Mouse (Mus musculus) brain, adult 2 months (tissue): ENCODE results near the gene Nyap1.

Experiments
- DNase-seq: peaks from one replicate; pipeline ENCODE4 v3.0.0; 2011; ENCODE audit warnings: low read depth, low spot score

Nyap1 gene

DNA sequence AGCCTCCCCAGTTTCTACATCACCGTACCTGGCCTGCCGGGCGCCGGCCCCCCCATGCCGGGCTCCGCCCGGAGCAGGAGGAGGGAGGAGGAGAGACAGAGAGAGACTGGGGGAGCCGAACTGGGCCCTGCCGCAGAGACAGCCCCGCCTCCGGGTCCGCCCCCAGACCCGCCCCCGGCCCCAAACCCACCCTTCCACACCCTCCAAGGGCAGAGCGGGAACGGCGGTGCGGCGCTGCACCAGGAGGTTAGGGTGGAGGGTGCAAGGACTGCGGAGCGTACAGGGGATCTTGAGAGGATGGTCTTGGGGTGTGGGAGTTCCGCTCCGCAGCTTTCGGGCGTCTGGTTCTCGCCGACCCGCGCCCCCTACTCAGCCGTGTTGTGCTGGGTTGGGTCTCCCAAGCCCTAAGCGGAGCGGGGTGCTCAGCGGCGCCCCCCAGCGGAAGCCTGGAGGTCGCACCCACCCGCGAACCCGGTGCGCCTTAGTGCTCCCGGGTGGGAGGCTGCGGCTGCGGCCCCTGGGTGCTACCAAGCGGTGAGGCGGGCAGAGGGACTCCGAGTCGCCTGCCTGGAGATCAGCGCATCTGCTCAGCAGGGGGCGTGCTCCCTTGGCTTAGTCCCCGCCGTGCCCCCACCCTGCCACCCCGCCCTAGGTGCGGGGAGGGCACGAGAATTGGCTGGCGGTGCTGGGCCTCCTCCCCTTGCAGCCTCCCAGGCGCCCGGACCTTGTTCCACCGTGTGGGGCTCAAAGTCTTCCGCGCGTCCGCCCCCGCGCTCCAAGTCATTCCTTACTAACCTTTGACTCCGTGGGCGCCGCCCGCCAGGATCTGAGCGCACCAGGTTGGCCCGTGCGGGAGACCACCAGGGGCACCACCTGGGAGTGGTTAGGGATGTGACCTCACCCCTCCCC, at the start of gene Nyap1:
TSS of gene Nyap1 (minus strand) at position 585 of the 909 bp plus-strand sequence.
- DNase-seq, result peak; percentile 88

DNA sequence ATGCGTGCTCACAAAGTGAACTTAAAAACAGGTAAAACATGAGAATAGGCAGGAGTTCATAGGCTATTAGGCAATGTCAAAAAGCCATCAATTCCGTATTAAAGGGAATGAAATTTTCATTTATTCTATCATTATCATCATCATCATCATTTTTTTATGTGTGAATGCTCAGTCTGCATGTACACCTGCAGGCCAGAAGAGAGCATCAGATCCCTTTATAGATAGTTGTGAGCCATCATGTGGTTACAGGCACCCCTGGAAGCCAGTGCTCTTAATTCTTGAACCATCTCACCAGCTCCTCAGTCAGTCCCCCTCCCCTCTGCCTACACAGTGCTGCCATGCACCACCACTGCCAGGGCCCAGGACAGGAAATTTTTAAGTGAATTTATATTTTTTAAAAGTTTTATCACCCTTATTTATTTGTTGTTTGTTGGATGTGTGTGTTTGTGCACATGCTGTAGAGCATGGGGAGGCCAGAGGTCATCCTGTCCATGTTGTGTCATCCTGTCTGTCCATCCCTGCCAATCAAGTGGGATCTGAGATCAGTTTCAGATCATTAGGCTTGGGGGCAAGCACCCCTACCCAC, 47.6 kb upstream of the Nyap1 start:
- DNase-seq, result no peak

DNA sequence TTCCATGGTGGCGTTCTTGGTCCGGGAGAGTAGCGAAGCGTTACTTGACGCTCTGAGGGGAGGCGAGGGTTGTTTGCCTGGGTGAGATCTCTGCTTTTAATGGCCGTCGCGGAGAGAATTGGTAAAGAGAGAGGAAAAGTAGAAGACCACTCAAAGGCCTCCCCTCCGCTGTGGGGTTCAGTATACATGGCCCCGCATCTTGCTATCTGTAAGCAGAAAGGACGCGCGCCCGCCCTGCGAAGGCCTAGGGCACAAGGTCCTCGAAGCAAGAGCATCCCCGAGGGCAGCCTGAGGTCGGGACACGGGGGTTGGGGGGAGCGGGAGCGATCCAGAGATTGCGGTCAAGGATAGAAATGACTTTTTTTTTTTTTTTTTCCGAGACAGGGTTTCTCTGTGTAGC, 46.8 kb upstream of the Nyap1 start:
- no peak for DNase-seq

DNA sequence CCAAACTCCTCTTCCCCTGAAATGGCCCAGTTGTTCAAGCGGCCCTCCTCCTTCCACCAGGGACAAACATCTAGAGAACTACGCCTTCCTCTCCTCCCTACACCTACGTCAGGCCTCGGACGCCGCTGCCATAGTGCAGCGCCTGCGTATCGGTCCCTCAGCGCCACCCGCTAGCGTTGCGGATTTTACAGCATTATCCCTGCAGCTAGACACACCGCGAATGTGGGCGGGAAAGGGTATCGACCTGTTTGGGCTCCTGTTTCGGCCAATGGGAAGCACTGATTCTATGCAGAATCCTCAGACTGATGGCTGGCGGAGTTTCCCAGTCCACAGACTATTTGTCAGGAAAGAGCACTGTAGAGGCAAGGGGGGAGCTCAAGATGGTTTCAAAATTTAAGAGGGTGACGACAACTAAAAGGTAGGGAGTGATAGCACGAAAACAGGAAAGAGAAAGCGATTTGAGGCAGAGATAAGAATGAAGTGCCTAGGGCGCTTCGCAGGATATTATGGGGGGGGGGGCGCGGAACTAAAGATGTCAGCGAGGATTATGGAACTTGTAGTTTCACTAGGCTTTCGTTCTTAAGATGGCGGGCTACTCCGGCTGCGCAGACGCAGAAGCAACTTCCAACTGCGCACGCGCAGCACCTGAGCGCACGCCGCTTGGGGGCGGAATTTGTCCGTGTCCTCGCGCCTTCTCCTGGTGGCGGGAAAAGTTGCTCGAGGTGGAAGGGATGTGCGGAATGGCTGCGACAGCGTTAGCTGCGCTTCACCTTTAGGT, 45.9 kb upstream of the Nyap1 start, which contains the start of the genes Mepce and Zcwpw1:
TSS of gene Mepce (minus strand) at position 505 of the 778 bp plus-strand sequence.
TSS of gene Zcwpw1 (plus strand) at position 648 of the 778 bp plus-strand sequence.
- DNase-seq, result peak; percentile 99

DNA sequence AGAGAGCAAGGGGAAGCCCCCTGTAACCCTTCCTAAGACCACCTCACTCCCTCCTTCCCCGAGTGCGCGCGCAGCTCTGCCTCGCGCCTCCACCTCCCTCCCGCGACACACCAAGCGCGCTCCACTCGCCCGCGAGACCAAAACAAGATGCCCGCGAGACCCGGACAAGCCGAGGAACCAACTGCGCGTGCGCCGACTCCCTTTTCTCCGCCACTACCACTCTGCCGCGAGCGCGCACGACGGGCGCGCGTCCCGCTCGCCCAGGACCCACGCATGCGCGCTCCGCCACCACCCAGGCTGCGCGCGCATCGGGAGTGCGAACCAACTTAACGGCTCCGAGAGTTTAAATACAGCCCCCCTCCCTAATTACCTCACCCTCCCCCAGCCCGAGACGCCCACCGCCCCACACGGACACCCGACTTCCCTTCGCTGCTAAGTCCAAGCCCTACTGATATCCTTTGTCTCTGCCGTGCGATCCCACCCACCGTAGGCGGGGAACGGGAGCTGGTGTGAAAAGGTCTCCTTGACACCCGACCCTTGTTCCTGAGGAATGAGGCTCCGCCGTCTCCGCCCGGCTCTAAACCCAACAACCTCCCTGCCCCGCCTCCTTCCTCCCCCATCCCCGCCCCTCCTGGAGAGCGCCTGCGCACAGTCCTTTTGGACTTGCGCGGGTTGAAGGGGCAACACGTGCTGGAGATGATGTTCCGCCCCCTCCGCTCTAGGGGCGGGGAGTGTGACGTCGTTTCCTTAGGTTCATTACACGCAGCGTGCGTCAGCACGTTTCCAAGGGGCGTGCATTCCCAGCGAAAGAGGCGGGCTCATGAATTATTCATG, 44.9 kb upstream of the Nyap1 start:
- DNase-seq, result peak; percentile 100

DNA sequence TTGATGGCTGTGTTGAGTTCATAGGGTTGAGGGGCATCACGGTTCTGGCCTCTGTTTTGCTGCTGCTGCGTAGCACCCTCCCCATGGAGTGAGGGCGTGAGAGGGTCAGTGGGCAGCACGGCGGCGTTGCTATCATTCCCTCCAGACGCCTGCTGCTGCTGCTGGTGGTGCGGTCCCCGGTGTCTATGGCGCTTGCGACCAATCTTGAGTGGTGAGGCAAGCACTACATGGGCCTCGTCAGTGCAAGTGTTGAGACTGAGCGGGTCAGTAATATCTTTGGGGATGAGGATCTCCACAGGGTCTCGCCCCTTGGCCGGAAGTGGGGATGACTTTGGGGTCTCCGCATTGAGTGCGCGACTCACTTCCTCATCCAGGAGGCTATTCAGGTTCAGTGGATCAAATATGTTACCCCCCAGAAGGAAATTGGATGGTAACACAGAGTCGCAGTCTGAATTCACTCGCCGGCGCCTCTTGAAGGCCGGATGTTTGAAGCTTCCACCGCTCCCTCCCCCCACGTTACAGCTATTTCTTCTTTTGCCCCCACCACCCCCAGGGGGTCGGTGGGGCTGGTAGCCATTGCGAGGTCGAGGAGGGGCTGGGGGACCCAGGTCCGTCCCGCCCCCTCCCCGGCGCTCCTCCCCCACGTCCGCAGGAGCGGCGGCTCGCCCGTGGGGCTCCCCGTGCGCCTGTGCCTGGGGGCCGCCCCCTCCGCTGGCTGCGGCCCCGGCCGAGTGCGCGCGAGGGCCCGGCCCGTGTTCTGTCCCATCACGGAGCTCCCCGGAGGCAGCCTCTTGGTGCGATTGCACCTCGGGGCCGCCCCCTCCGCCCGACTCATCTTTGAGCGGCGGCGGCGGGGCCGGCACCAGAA, 44.0 kb upstream of the Nyap1 start:
- DNase-seq, result peak; percentile 55

DNA sequence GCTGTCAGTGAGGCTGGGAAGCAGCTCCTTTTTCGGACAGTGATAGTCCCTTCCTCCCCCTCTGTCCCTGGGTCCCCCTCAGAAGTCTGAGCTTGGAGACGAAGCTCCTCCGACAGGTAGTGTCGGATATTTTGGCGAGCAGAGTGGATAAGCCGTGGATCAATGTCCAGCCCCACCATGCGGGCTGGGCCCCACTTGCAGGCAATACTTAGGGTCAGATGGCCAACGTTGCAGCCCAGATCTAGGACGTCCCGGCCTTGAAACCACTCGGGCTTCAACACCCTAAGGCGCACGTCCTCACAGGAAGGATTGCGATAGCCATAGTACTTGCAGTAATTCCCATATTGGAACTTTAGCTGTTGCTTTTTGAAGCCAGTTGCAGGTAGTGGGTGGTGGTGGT, 43.1 kb upstream of the Nyap1 start:
- no peak for DNase-seq

DNA sequence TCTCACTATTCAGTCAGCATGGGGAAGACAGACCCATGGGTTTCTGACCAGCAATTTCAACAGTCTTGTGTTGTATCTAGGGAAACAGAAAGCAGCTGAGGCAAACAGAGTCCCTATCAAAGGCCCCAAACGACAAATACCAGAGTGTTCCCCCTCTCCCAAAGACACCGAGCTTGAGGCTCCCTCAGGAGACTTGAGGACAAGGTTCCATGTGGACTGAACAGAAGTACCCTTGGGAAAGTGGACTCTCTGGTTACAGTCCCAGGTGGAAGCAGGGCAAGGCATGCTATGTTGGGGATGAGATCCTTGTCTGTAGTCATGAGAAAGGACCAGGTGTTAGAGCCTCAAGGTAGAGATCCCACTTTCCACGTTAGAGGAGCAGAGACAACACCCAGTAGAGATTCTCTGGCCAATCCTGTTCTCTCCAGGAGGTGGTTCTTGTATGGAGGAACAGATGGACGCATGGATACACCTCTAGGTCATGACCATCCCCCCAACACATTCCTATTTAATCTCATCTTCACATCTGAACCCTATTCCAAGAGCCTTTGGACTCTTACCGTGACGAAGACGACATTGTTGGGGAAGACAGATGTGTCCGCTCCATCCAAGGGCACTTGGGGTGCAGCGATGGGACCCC, 42.6 kb upstream of the Nyap1 start:
- DNase-seq, result no peak

DNA sequence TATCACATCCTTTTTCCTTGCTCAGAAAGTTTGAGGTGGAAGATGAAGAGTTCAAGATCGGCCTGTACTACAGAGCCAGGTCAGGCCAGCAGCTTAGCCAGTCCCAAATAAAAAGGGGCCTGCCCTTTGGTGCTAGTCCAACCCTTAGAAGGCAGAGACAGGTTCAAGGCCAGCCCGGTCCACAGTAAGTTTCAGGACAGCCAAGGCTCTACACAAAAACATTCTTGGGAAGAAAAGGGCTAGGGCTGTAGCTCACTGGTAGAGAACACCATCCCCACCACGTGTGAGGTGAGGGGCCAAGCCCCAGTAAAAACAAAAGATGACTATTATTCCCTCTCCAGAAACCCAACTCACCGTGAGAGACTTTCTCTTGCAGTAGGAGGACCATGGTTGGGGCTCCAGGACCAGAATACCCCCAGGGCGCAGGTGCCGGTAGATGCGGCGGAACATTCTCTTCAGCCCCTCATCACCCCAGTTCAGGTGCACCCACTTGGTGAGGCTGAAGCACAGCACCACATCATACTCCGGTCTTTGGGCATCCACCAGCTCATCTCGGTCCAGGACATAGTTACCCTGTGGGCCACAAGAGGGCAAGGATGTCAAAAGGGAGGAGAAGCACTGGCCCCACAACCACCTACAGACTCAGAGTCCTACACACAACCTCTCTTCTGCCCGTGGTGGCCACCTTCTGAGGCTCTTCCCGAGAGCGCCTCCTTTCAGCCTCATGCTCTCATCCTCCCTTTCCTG, 41.5 kb upstream of the Nyap1 start:
- DNase-seq, result no peak

DNA sequence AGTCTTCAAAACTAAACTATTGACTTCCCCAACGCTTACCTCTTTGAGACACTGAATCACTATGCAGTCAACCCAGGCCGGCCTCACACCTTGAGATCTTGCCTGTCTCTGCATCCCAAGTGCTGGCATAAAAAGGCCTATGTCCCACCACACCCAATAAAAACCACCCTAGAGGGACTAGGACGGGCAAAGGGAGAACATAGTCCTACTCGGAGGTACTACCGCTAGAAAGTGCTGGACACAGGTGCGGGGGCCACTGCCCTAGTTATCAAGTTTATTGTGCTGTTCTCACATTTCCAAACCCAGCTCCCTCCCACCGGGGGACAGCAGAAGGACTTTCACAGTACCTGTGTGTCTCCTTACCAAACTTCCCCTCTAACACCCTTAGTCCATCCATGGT, 40.3 kb upstream of the Nyap1 start:
- DNase-seq, result no peak

DNA sequence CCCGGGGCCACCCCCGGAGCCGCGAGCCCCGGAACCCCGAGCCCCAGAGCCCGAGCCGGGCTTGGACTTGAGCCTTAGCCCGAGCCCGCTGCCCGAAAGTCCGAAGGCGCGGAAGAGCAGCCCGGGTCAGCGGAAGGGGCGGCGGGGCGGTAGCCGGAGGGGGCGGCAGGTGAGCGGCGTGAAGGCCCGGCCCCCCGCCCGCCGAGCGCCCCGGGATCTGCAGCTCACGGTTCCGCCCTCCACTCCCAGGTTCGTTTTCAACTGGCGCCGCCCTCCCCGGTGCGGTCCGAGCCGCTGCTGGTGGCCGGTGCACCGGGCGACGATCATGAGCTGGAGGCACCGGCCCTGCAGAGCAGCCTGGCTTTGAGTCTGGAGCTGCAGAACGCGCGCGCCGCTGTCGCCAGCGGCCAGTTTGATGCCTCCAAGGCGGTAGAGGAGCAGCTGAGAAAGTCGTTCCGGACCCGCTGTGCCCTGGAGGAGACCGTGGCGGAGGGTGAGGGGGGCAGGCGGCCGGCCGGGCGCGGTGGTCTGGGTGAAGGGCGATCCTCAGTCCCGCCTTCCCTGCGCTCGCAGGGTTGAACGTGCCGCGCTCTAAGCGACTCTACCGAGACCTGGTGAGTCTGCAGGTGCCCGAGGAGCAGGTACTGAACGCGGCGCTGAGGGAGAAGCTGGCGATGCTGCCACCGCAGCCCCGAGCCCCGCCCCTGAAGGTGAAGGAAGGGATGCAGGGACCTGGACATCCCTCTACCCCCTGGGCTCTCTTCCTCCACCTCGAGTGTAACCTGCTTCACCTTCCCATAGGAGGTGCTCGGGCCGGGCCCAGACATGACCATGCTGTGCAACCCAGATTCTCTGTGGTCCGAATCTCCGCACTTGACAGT, 37.9 kb upstream of the Nyap1 start:
- peak; percentile 33 for DNase-seq

DNA sequence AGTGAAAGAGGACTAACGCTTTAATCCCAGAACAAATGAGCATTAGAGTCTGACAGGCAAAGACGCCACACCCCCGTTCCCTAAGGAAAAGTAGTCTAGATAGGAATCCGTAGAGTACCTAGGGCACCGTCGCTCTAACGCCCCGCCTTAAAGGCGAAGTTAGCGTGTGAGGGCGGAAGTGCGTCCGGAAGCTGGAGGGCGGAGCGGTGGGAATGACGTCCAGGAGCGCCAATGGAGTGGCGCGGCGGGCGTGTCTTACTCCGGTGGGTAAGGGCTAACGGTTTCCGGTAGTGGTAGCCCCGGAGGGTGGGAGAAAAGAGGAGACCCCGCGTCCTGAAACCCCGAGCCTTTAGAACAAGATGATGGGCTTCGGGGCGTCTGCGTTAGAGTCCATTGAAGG, 37.2 kb upstream of the Nyap1 start, which contains the start of gene Ppp1r35:
TSS of gene Ppp1r35 (plus strand) at position 215 of the 400 bp plus-strand sequence.
- peak; percentile 99 for DNase-seq

DNA sequence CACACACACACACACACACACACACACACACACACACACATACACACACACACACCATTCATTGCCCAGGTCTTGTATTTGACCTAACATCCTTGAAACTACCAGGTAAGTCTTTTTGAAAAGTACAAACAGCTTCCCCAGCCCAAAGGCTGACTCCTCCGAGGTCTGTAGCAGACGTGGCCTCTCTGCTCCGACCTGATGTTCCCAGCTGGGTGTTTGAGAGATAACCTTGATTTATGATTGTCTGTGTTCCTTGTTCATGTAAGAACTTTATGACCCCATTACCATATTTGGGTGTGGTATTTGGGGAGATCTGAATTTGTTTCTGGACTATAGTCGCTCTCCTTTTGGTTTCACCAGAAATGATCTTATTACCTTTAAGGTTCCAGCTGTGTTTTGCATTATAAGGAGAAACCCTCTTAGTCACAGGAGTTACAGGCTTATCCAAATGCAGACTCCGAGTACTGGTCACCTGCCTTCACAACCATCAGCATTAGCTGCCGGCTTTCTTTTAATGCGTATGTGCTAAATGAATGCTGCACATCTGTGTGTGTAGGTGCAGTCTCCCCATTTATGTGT, 35.9 kb upstream of the Nyap1 start:
- no peak for DNase-seq

DNA sequence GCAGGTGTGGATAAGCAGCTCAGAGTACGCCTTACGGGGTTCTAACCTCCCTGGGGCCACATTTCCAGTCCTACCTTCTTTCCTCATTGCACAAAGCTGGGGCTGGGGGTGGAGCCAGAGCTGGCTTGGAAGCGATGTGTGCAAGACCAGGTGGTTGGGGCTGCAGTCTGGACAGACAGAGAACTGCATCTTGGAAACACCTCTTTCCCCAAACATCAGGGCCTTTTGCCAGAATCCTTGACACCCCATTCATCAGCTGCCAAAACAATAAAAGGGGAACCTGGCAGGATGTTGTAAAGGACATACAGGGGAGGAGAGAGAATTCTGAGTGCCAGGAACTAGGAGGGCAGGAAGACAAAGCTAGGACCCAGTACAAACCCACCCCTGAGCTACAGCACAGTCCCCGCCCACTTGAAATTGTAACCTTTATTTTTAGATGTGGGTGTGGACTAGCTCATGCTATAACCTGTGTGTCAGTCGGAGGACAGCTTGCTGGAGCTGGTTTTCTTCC, 35.1 kb upstream of the Nyap1 start:
- peak; percentile 41 for DNase-seq

DNA sequence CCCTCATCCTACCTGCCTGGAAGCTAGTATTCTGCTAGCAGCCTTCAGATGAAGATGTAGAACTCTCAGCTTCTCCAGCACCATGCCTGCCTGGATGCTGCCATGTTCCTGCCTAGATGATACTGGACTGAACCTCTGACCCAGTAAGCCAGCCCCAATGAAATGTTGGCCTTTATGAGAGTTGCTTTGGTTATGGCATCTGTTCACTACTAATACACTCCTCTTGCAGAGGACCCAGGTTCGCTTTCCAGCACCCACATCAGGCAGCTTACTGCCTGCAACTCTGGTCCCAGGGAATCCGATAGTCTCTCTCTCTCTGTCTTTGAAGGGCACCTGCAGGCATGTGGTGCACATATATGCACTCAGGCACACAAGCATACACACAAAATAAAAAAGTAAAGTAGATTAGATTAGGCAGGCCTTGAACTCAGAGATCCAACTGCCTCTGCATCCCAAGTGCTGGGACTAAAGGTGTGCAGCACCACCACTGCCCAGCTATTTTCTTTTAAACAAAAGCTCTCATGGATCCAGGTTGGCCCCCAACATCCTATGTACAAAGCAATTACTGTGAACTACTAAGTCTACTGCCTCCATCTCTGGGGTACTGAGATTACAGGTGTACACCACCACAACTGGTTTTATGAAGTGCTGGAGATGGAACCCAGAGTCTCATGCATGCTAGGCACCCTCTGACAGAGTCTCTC, 34.3 kb upstream of the Nyap1 start:
- DNase-seq, result no peak

DNA sequence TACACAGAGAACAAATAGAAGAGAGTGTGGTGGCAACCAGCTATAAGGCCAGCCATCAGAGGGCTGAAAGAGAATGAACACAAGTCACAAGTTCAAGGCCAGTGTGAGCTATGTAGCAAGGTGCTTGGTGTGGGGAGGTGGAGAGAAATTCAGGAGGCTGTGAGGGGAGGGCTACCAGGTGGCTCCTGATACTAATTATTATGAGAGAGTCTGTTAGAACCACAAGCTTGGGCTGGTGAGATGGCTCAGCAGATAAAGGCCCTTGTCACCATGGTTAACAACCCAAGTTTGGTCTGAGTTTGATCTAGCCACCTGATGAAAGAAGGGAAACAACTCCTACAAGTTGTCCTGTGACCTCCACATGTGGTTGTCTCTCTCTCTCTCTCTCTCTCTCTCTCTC, 31.3 kb upstream of the Nyap1 start:
- no peak for DNase-seq

DNA sequence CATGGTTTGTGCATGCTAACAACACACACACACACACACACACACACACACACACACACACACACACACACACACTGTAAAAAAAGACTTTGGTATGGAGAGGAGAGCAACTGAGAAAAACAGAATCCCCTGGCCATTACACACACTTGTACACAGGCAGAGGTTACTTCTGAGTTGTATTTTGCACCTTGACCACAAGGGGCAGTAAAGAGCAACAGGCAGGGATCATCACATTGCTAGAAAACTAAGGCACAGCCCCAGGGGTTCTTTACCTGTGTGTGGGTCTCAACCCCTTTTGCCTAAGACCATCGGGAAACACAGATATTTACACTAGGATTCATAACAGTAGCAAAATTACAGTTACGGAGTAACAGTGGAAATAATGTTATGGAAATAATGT, 29.3 kb upstream of the Nyap1 start:
- peak; percentile 74 for DNase-seq
